Mouse (Mus musculus) heart, embryonic 11.5 days (tissue): ENCODE results near the gene Olfr68. TPM values are rescaled to one million over a fixed set of nuclear protein-coding genes. Genes with fewer than 3 reads are reported as not detected.

ENCODE experiments used
- ATAC-seq: fragments of 200-750 bp; cut with Nextera tagmentation; replicated peaks from 2 replicates; pipeline ENCODE4 v1.8.0; 2017; ENCODE audit warnings: moderate library complexity; ENCODE audit not compliant: insufficient number of reproducible peaks, low FRiP score, low TSS enrichment
- H3K27ac ChIP-seq: fragments of 300-500 bp; sonication (generic); 2 replicates; pipeline ENCODE4 v1.5.1; 2014; ENCODE audit warnings: mild to moderate bottlenecking, low read depth, low read length
- H3K27me3 ChIP-seq: fragments of 300-500 bp; sonication (generic); 2 replicates; pipeline ENCODE4 v1.6.1; 2014; ENCODE audit warnings: mild to moderate bottlenecking, low read length, mixed read lengths; ENCODE audit not compliant: control insufficient read depth, insufficient read depth
- H3K36me3 ChIP-seq: fragments of 300-500 bp; sonication (generic); 2 replicates; pipeline ENCODE4 v1.6.1; 2014; ENCODE audit warnings: mild to moderate bottlenecking, low read length, moderate library complexity, mixed read lengths; ENCODE audit not compliant: control insufficient read depth, insufficient read depth
- H3K4me1 ChIP-seq: fragments of 300-500 bp; sonication (generic); 2 replicates; pipeline ENCODE4 v1.6.1; 2014; ENCODE audit warnings: low read length; ENCODE audit not compliant: control insufficient read depth, insufficient read depth
- H3K4me2 ChIP-seq: fragments of 300-500 bp; sonication (generic); 2 replicates; pipeline ENCODE4 v1.6.1; 2014; ENCODE audit warnings: mild to moderate bottlenecking, moderate library complexity
- H3K4me3 ChIP-seq: fragments of 300-500 bp; sonication (generic); 2 replicates; pipeline ENCODE4 v1.5.1; 2014; ENCODE audit warnings: low read depth, low read length
- H3K9ac ChIP-seq: fragments of 300-500 bp; sonication (generic); 2 replicates; pipeline ENCODE4 v1.6.1; 2014; ENCODE audit warnings: mild to moderate bottlenecking, low read depth, low read length, moderate library complexity
- H3K9me3 ChIP-seq: fragments of 300-500 bp; sonication (generic); replicated peaks from 2 replicates; pipeline ENCODE4 v1.6.1; 2016; ENCODE audit warnings: low read length; ENCODE audit not compliant: control insufficient read depth
- WGBS: fragments of 180-500 bp; shearing (Covaris S2); extraction: QIAGEN DNeasy Blood & Tissue Kit; methylation state at CpG from one replicate; pipeline ENCODE4 v1.1.7; 2014; ENCODE audit not compliant: insufficient replicate concordance; 5-methylcytosine and 5-hydroxymethylcytosine counted together
- polyA plus RNA-seq: library from polyadenylated mRNA; unstranded; fragments of >200 nt; fragmentation: Nextera tagmentation; extraction: Ambion mirVana; gene quantifications from 2 replicates; pipeline ENCODE4 v1.2.1, GENCODE M21; 2014

The Olfr68 gene
- polyA plus RNA-seq, 1 experiment from 2014 or later, result not detected

- ATAC-seq, result no peak
- WGBS, result 84% methylated on average over 1 of the region's 1 CpGs
- H3K27me3 ChIP-seq, result no peaks in the 10 kb centered on the region
- H3K4me2 ChIP-seq, result no peak within 1 kb of the TSS
- H3K9ac ChIP-seq, result no peak within 1 kb of the TSS
- H3K4me1 ChIP-seq, result no peaks in the 10 kb centered on the region
- no peak within 1 kb of the TSS for H3K4me3 ChIP-seq
- no peaks in the 10 kb centered on the region for H3K36me3 ChIP-seq
- no peak within 1 kb of the TSS for H3K27ac ChIP-seq
- H3K9me3 ChIP-seq, result no peaks in the 10 kb centered on the region
These were observed 49.4 kb downstream of the Olfr68 start, which contains the start of gene Olfr628 for GRCm38 (mm10) chr7:103730074-103730473. TSS of gene Olfr628 (plus strand) at chr7:103730374.

Other genes starting within 250 kb of the Olfr68 start
- gene Olfr612, start 237.0 kb downstream of the Olfr68 start, polyA plus RNA-seq, result not detected in 2 replicates
- not detected in 2 replicates for gene Olfr613, start 231.6 kb downstream of the Olfr68 start, polyA plus RNA-seq
- not detected in 2 replicates for gene Olfr615, start 223.6 kb downstream of the Olfr68 start, polyA plus RNA-seq
- not detected in 2 replicates for gene Olfr616, start 210.6 kb downstream of the Olfr68 start, polyA plus RNA-seq
- gene Olfr617, start 206.6 kb downstream of the Olfr68 start, polyA plus RNA-seq, result not detected in 2 replicates
- not detected in 2 replicates for gene Olfr618, start 189.6 kb downstream of the Olfr68 start, polyA plus RNA-seq
- not detected in 2 replicates for gene Olfr619, start 179.1 kb downstream of the Olfr68 start, polyA plus RNA-seq
- not detected in 2 replicates for gene Olfr620, start 167.2 kb downstream of the Olfr68 start, polyA plus RNA-seq
- gene Olfr622, start 137.0 kb downstream of the Olfr68 start, polyA plus RNA-seq, result not detected in 2 replicates
- not detected in 2 replicates for gene Olfr623, start 116.0 kb downstream of the Olfr68 start, polyA plus RNA-seq
- gene Olfr624, start 108.5 kb downstream of the Olfr68 start, polyA plus RNA-seq, result 0.03 TPM in 1 of 2 replicates, not detected in the other
- gene Olfr625-ps1, start 97.0 kb downstream of the Olfr68 start, polyA plus RNA-seq, result not detected in 2 replicates
- gene Olfr243, start 65.0 kb downstream of the Olfr68 start, polyA plus RNA-seq, result not detected in 2 replicates
- gene Olfr628, start 49.3 kb downstream of the Olfr68 start, polyA plus RNA-seq, result not detected in 2 replicates
- not detected in 2 replicates for gene Olfr629, start 34.8 kb downstream of the Olfr68 start, polyA plus RNA-seq
- 0.07 TPM in 1 of 2 replicates, not detected in the other for gene Olfr630, start 22.4 kb downstream of the Olfr68 start, polyA plus RNA-seq
- not detected in 2 replicates for gene Olfr69, start 8.1 kb downstream of the Olfr68 start, polyA plus RNA-seq
- gene Olfr67, start 12.1 kb upstream of the Olfr68 start, polyA plus RNA-seq, result 0.08 TPM in 1 of 2 replicates, not detected in the other
- 2,483 and 3,067 TPM in 2 replicates for gene Hbb-bt, start 34.3 kb upstream of the Olfr68 start, polyA plus RNA-seq
- 849 and 1,123 TPM in 2 replicates for gene Hbb-bs, start 48.4 kb upstream of the Olfr68 start, polyA plus RNA-seq
- gene Hbb-bh2, start 60.8 kb upstream of the Olfr68 start, polyA plus RNA-seq, result 0.31 TPM in 1 of 2 replicates, not detected in the other
- 7,786 and 8,740 TPM in 2 replicates for gene Hbb-bh1, start 63.5 kb upstream of the Olfr68 start, polyA plus RNA-seq
- 35,401 and 41,924 TPM in 2 replicates for gene Hbb-y, start 73.5 kb upstream of the Olfr68 start, polyA plus RNA-seq
- not detected in 2 replicates for gene Olfr66, start 106.6 kb upstream of the Olfr68 start, polyA plus RNA-seq
- gene Olfr64, start 114.8 kb upstream of the Olfr68 start, polyA plus RNA-seq, result not detected in 2 replicates
- gene Olfr65, start 123.8 kb upstream of the Olfr68 start, polyA plus RNA-seq, result not detected in 2 replicates
- gene Olfr631, start 149.1 kb upstream of the Olfr68 start, polyA plus RNA-seq, result not detected in 2 replicates
- gene Olfr632, start 154.6 kb upstream of the Olfr68 start, polyA plus RNA-seq, result 0.07 and 0.11 TPM in 2 replicates
- not detected in 2 replicates for gene Olfr633, start 164.7 kb upstream of the Olfr68 start, polyA plus RNA-seq
- not detected in 2 replicates for gene Olfr635, start 191.5 kb upstream of the Olfr68 start, polyA plus RNA-seq
- gene Olfr638, start 219.0 kb upstream of the Olfr68 start, polyA plus RNA-seq, result not detected in 2 replicates
- gene Olfr639, start 237.6 kb upstream of the Olfr68 start, polyA plus RNA-seq, result 0.03 TPM in 1 of 2 replicates, not detected in the other
- gene Olfr640, start 245.9 kb upstream of the Olfr68 start, polyA plus RNA-seq, result not detected in 2 replicates